Mouse (Mus musculus): ENCODE data around the gene Cd2bp2. TPM values are rescaled to one million over a fixed set of nuclear protein-coding genes. Genes with fewer than 3 reads are reported as not detected.

Cd2bp2 gene
- polyA plus RNA-seq, 1 experiment from 2014 or later, result 64.7 TPM

- no peak overlapping the region for H3K4me3 ChIP-seq (ENCODE audit: low read depth, low read length)
- no peak for ATAC-seq (ENCODE audit: low FRiP score)
- 88% methylated on average over 12 of the region's 12 CpGs for WGBS
These were observed 30.0 kb downstream of the Cd2bp2 start for GRCm38 (mm10) chr7:127165607-127166493.

GRCm38 (mm10) chr7:127164002-127164401, 31.8 kb downstream of the Cd2bp2 start:
- no peaks in the 10 kb centered on the region for H3K4me1 ChIP-seq (replicated peaks; ENCODE audit: control insufficient read depth, insufficient read depth, low read length)
- H3K9ac ChIP-seq (ENCODE audit: low read depth, low read length), result no peak overlapping the region
- H3K27ac ChIP-seq (ENCODE audit: low read depth, low read length), result no peak overlapping the region
- H3K27me3 ChIP-seq (ENCODE audit: control insufficient read depth, insufficient read depth, low read length), result no peaks in the 10 kb centered on the region
- no peak overlapping the region for H3K4me2 ChIP-seq (replicated peaks; ENCODE audit: low read depth, low read length)
- 87% methylated on average over 4 of the region's 4 CpGs for WGBS
- DNase-seq (ENCODE audit: low spot score), result no peak
- no peak overlapping the region for H3K4me3 ChIP-seq (ENCODE audit: low read depth, low read length)
- H3K9me3 ChIP-seq (ENCODE audit: control insufficient read depth, low read length), result no peaks in the 10 kb centered on the region
- no peaks in the 10 kb centered on the region for H3K36me3 ChIP-seq (ENCODE audit: control insufficient read depth, insufficient read depth, low read length)
- no peak for ATAC-seq (ENCODE audit: low FRiP score)

More at GRCm38 (mm10) chr7:127165607-127166493, 30.0 kb downstream of the Cd2bp2 start:
- DNase-seq (ENCODE audit: low spot score), result no peak
- no peak overlapping the region for H3K27ac ChIP-seq (ENCODE audit: low read depth, low read length)
- H3K4me2 ChIP-seq (replicated peaks; ENCODE audit: low read depth, low read length), result no peak overlapping the region
- no peaks in the 10 kb centered on the region for H3K36me3 ChIP-seq (ENCODE audit: control insufficient read depth, insufficient read depth, low read length)
- no peaks in the 10 kb centered on the region for H3K27me3 ChIP-seq (ENCODE audit: control insufficient read depth, insufficient read depth, low read length)
- no peaks in the 10 kb centered on the region for H3K9me3 ChIP-seq (ENCODE audit: control insufficient read depth, low read length)
- H3K9ac ChIP-seq (ENCODE audit: low read depth, low read length), result no peak overlapping the region
- H3K4me1 ChIP-seq (replicated peaks; ENCODE audit: control insufficient read depth, insufficient read depth, low read length), result no peaks in the 10 kb centered on the region

GRCm38 (mm10) chr7:127162546-127162945, 33.3 kb downstream of the Cd2bp2 start:
- Histone ChIP-seq H3K27me3 (ENCODE audit: control insufficient read depth, insufficient read depth, low read length) (no peaks in the 10 kb centered on the region), H3K4me1 (replicated peaks; ENCODE audit: control insufficient read depth, insufficient read depth, low read length) (no peaks in the 10 kb centered on the region), H3K36me3 (ENCODE audit: control insufficient read depth, insufficient read depth, low read length) (no peaks in the 10 kb centered on the region), H3K9ac (ENCODE audit: low read depth, low read length) (no peak overlapping the region), H3K9me3 (ENCODE audit: control insufficient read depth, low read length) (no peaks in the 10 kb centered on the region), H3K4me3 (ENCODE audit: low read depth, low read length) (no peak overlapping the region), H3K4me2 (replicated peaks; ENCODE audit: low read depth, low read length) (no peak overlapping the region), H3K27ac (ENCODE audit: low read depth, low read length) (no peak overlapping the region)
- WGBS, result 86% methylated on average over 5 of the region's 5 CpGs
- DNase-seq (ENCODE audit: low spot score), result no peak
- ATAC-seq (ENCODE audit: low FRiP score), result no peak

DNA sequence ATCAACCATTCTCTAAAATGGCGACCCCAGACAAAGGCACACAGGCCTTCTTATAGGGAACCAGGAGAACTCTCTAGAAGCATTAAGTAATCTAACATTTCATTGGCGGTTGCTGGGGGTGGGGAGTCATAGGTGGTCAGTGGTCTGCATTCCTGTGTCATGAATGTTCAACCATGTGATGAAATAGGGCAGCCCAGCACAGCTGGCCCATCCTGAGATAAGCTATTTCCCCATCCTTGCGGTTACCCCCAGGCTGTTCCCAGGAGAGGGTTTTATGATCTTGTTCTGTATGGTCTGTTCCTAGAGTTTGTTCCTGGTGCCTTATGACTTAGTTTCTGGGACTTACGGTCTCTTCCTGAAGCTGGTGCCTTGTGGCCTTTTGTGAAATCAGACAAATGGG, 38.3 kb downstream of the Cd2bp2 start:
- no peak overlapping the region for H3K4me2 ChIP-seq (replicated peaks; ENCODE audit: low read depth, low read length)
- no peaks in the 10 kb centered on the region for H3K27me3 ChIP-seq (ENCODE audit: control insufficient read depth, insufficient read depth, low read length)
- no peak overlapping the region for H3K9ac ChIP-seq (ENCODE audit: low read depth, low read length)
- no peaks in the 10 kb centered on the region for H3K36me3 ChIP-seq (ENCODE audit: control insufficient read depth, insufficient read depth, low read length)
- 84% methylated on average over 4 of the region's 4 CpGs for WGBS
- ATAC-seq (ENCODE audit: low FRiP score) (no peak), DNase-seq (ENCODE audit: low spot score) (no peak)
- no peaks in the 10 kb centered on the region for H3K9me3 ChIP-seq (ENCODE audit: control insufficient read depth, low read length)
- no peaks in the 10 kb centered on the region for H3K4me1 ChIP-seq (replicated peaks; ENCODE audit: control insufficient read depth, insufficient read depth, low read length)
- no peak overlapping the region for H3K4me3 ChIP-seq (ENCODE audit: low read depth, low read length)
- H3K27ac ChIP-seq (ENCODE audit: low read depth, low read length), result no peak overlapping the region

- Histone ChIP-seq H3K9me3 (ENCODE audit: control insufficient read depth, low read length) (no peaks in the 10 kb centered on the region), H3K27ac (ENCODE audit: low read depth, low read length) (no peak overlapping the region), H3K27me3 (ENCODE audit: control insufficient read depth, insufficient read depth, low read length) (no peaks in the 10 kb centered on the region), H3K36me3 (ENCODE audit: control insufficient read depth, insufficient read depth, low read length) (no peaks in the 10 kb centered on the region), H3K4me1 (replicated peaks; ENCODE audit: control insufficient read depth, insufficient read depth, low read length) (no peaks in the 10 kb centered on the region), H3K9ac (ENCODE audit: low read depth, low read length) (no peak overlapping the region), H3K4me2 (replicated peaks; ENCODE audit: low read depth, low read length) (no peak overlapping the region), H3K4me3 (ENCODE audit: low read depth, low read length) (no peak overlapping the region)
- 75% methylated on average over 3 of the region's 3 CpGs for WGBS
- DNase-seq (ENCODE audit: low spot score) (no peak), ATAC-seq (ENCODE audit: low FRiP score) (no peak)
These were observed 42.4 kb downstream of the Cd2bp2 start for GRCm38 (mm10) chr7:127153477-127153876.

DNA sequence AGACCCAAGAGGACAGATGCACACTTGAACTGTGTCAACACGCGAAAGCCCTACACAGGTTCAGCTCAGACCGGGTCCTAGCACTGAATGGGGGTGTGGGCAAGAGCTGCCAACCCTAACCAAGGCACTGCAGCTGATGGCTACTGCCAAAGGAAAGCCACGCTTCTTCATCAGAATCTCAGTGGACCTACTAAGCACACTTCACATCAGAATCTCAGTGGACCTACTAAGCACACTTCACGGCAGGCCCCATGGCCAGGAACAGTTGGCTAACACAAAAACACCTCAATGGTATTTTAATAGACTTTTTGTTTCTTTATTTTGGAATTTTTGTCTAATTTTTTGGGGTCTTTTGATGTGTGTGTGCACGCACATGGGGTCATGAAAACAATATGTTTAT, 43.4 kb downstream of the Cd2bp2 start:
- no peak for DNase-seq (ENCODE audit: low spot score)
- H3K27me3 ChIP-seq (ENCODE audit: control insufficient read depth, insufficient read depth, low read length), result no peaks in the 10 kb centered on the region
- H3K4me2 ChIP-seq (replicated peaks; ENCODE audit: low read depth, low read length), result no peak overlapping the region
- no peaks in the 10 kb centered on the region for H3K4me1 ChIP-seq (replicated peaks; ENCODE audit: control insufficient read depth, insufficient read depth, low read length)
- no peaks in the 10 kb centered on the region for H3K9me3 ChIP-seq (ENCODE audit: control insufficient read depth, low read length)
- no peak for ATAC-seq (ENCODE audit: low FRiP score)
- no peak overlapping the region for H3K4me3 ChIP-seq (ENCODE audit: low read depth, low read length)
- no peak overlapping the region for H3K9ac ChIP-seq (ENCODE audit: low read depth, low read length)
- 92% methylated on average over 6 of the region's 6 CpGs for WGBS
- no peak overlapping the region for H3K27ac ChIP-seq (ENCODE audit: low read depth, low read length)
- no peaks in the 10 kb centered on the region for H3K36me3 ChIP-seq (ENCODE audit: control insufficient read depth, insufficient read depth, low read length)

- 69% methylated on average over 3 of the region's 3 CpGs for WGBS
These were observed 47.9 kb downstream of the Cd2bp2 start for GRCm38 (mm10) chr7:127147901-127148300.

GRCm38 (mm10) chr7:127146267-127146603, 49.6 kb downstream of the Cd2bp2 start:
- no peak overlapping the region for H3K27ac ChIP-seq (ENCODE audit: low read depth, low read length)
- WGBS, result 49% methylated on average over 2 of the region's 2 CpGs
- ATAC-seq (ENCODE audit: low FRiP score), result no peak

More at GRCm38 (mm10) chr7:127147901-127148300, 47.9 kb downstream of the Cd2bp2 start:
- H3K27ac ChIP-seq (ENCODE audit: low read depth, low read length), result no peak overlapping the region
- H3K9ac ChIP-seq (ENCODE audit: low read depth, low read length), result no peak overlapping the region
- H3K4me1 ChIP-seq (replicated peaks; ENCODE audit: control insufficient read depth, insufficient read depth, low read length), result no peaks in the 10 kb centered on the region
- H3K36me3 ChIP-seq (ENCODE audit: control insufficient read depth, insufficient read depth, low read length), result no peaks in the 10 kb centered on the region
- DNase-seq (ENCODE audit: low spot score), result no peak
- no peak for ATAC-seq (ENCODE audit: low FRiP score)
- no peaks in the 10 kb centered on the region for H3K9me3 ChIP-seq (ENCODE audit: control insufficient read depth, low read length)
- H3K4me3 ChIP-seq (ENCODE audit: low read depth, low read length), result no peak overlapping the region
- no peaks in the 10 kb centered on the region for H3K27me3 ChIP-seq (ENCODE audit: control insufficient read depth, insufficient read depth, low read length)
- no peak overlapping the region for H3K4me2 ChIP-seq (replicated peaks; ENCODE audit: low read depth, low read length)

More at GRCm38 (mm10) chr7:127146267-127146603, 49.6 kb downstream of the Cd2bp2 start:
- Histone ChIP-seq H3K4me1 (replicated peaks; ENCODE audit: control insufficient read depth, insufficient read depth, low read length) (no peaks in the 10 kb centered on the region), H3K9me3 (ENCODE audit: control insufficient read depth, low read length) (no peaks in the 10 kb centered on the region), H3K9ac (ENCODE audit: low read depth, low read length) (no peak overlapping the region), H3K27me3 (ENCODE audit: control insufficient read depth, insufficient read depth, low read length) (no peaks in the 10 kb centered on the region), H3K4me3 (ENCODE audit: low read depth, low read length) (no peak overlapping the region), H3K4me2 (replicated peaks; ENCODE audit: low read depth, low read length) (no peak overlapping the region), H3K36me3 (ENCODE audit: control insufficient read depth, insufficient read depth, low read length) (no peaks in the 10 kb centered on the region)
- DNase-seq (ENCODE audit: low spot score), result no peak
